Mouse (Mus musculus) thymus, adult 2 months (tissue): ENCODE results near the gene Mylip.

ENCODE experiments used
- CTCF ChIP-seq: fragments of 200-500 bp; IDR thresholded peaks from 2 replicates; pipeline ENCODE4 v1.5.1; 2012; ENCODE audit warnings: mild to moderate bottlenecking, control low read depth, low read length, moderate library complexity, borderline replicate concordance; ENCODE audit not compliant: control insufficient read depth, poor library complexity, insufficient read depth; ENCODE audit errors: extremely low read depth
- POLR2A ChIP-seq: fragments of 200-500 bp; IDR thresholded peaks from 2 replicates; pipeline ENCODE4 v1.6.1; 2012; ENCODE audit warnings: mild to moderate bottlenecking, low read length, control low read depth, moderate library complexity; ENCODE audit not compliant: control insufficient read depth, poor library complexity, insufficient read depth; ENCODE audit errors: extremely low read depth

GRCm38 (mm10) chr13:45371673-45372072, 17.9 kb upstream of the Mylip start:
- TF ChIP-seq POLR2A (no peak), CTCF (no peak)
